Mouse (Mus musculus) liver, embryonic 15.5 days (tissue): ENCODE measurements around the gene Vps26b. TPM values are rescaled to one million over a fixed set of nuclear protein-coding genes. Genes with fewer than 3 reads are reported as not detected.
A peak's percentile ranks its signal among the peaks of the same experiment; 100 is the strongest.

Experiments used
- ATAC-seq: fragments of 200-750 bp; cut with Nextera tagmentation; 2 replicates; pipeline ENCODE4 v1.8.0; 2017; ENCODE audit warnings: moderate number of reproducible peaks, mild to moderate bottlenecking, moderate library complexity; ENCODE audit not compliant: insufficient read depth
- H3K27ac ChIP-seq: fragments of 300-500 bp; sonication (generic); replicated peaks from 2 replicates; pipeline ENCODE4 v1.5.1; 2015; ENCODE audit warnings: mild to moderate bottlenecking, inconsistent platforms
- H3K27me3 ChIP-seq: fragments of 300-500 bp; sonication (generic); 2 replicates; pipeline ENCODE4 v1.6.1; 2015; ENCODE audit warnings: mild to moderate bottlenecking, inconsistent platforms
- H3K36me3 ChIP-seq: fragments of 300-500 bp; sonication (generic); replicated peaks from 2 replicates; pipeline ENCODE4 v1.6.1; 2015; ENCODE audit warnings: moderate library complexity, mild to moderate bottlenecking, inconsistent platforms
- H3K4me1 ChIP-seq: fragments of 300-500 bp; sonication (generic); replicated peaks from 2 replicates; pipeline ENCODE4 v1.6.1; 2015; ENCODE audit warnings: inconsistent platforms
- H3K4me2 ChIP-seq: fragments of 300-500 bp; sonication (generic); 2 replicates; pipeline ENCODE4 v1.6.1; 2015; ENCODE audit warnings: moderate library complexity, mild to moderate bottlenecking, inconsistent platforms
- H3K4me3 ChIP-seq: fragments of 300-500 bp; sonication (generic); replicated peaks from 2 replicates; pipeline ENCODE4 v1.5.1; 2015; ENCODE audit warnings: mild to moderate bottlenecking, inconsistent platforms
- H3K9ac ChIP-seq: fragments of 300-500 bp; sonication (generic); 2 replicates; pipeline ENCODE4 v1.6.1; 2015; ENCODE audit warnings: moderate library complexity, mild to moderate bottlenecking, inconsistent platforms
- H3K9me3 ChIP-seq: fragments of 300-500 bp; sonication (generic); replicated peaks from 2 replicates; pipeline ENCODE4 v1.6.1; 2016; ENCODE audit warnings: inconsistent platforms
- WGBS: fragments of 180-500 bp; shearing (Covaris S2); methylation state at CpG from one replicate; pipeline ENCODE4 v1.1.7; 2015; ENCODE audit warnings: mixed read lengths; ENCODE audit not compliant: insufficient replicate concordance; 5-methylcytosine and 5-hydroxymethylcytosine counted together
- polyA plus RNA-seq: library from polyadenylated mRNA; unstranded; fragments of >200 nt; fragmentation: Nextera tagmentation; extraction: Ambion mirVana; gene quantifications from 2 replicates; pipeline ENCODE4 v1.2.1, GENCODE M21; 2015

Vps26b gene
- polyA plus RNA-seq = 9.5 and 9.9 TPM in 2 replicates

DNA sequence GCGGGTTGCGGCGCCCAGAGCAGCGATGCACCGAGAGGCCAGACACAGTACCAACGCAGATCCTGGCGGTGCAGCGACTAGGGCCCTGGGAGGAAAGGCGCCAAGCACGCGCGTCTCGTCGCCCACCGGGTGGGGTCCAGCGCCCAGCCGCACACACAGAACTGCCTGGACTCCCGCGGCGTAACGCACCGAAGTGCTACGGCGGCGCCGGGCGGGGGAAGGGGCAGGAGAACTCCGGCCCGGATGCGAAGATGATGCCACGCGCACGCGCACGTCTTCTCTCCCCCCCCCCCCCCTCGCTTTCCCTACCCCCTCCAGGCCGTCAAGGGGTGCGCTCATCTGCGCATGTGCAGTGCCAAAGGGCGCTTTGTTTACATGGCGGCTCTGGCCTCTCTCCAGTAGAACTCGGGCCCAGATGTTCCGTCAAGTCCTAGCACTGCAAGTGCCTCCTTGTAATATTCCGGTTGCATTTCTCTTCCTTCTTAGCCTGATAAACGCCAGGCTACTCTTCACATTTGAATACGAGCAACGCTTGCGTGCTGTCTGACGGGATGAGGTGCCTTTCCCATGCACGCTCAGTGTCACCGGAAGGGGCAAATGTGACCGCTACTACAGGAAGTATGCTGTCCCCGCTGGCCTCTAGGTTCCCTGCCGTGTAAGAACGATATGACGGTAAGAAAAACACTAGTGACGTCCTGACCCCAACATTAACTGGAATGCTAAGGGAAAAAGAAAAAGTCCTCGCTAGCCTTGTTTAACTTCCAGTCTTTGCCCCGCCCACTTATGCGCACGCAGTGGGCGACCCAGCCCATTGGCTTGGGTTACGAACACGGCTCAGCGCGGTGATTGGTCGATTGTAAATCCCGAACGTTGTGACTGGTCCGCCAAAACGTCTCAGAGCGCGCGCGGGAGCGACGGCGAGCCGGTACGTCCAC is at the start of gene Vps26b, which contains the start of gene Ncapd3:
Vps26b (minus strand) TSS at position 238 of the 935 bp plus-strand sequence.
Ncapd3 (plus strand) TSS at position 348 of the 935 bp plus-strand sequence.
- Histone ChIP-seq H3K4me3 (peak within 1 kb of the TSS; percentile 97), H3K9me3 (no peaks in the 10 kb centered on the region), H3K36me3 (peaks cover 12% of the 10 kb centered on the region), H3K27ac (peak within 1 kb of the TSS; percentile 87), H3K4me1 (peaks cover 51% of the 10 kb centered on the region), H3K9ac (peak within 1 kb of the TSS; percentile 91), H3K27me3 (no peaks in the 10 kb centered on the region), H3K4me2 (peak within 1 kb of the TSS; percentile 95)
- peak; percentile 93 for ATAC-seq
- under 1% methylated on average over 80 of the region's 80 CpGs for WGBS

DNA sequence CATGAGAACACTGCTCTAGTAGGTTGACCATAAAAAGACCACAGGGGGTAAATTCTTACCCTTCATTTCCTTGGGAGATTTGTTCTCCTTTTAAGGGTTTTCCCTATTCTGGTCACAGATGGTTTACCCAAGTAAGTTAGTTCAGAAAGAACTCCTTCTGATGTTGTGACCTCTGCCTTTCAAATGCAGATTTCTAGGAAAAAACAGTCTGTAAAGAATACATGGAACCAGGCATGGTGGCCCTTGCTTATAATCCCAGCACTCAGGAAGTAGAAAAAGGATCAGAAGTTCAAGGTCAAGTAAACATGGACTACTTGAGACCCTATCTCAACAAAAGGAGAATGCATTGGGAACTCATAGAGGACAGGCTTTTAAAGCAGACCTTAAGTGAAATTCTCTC is 45.9 kb upstream of the Vps26b start:
- no peak overlapping the region for H3K4me2 ChIP-seq
- no peaks in the 10 kb centered on the region for H3K4me1 ChIP-seq
- no peak for ATAC-seq
- H3K27ac ChIP-seq = no peak overlapping the region
- no peak overlapping the region for H3K4me3 ChIP-seq
- no peak overlapping the region for H3K9ac ChIP-seq
- H3K9me3 ChIP-seq = no peaks in the 10 kb centered on the region
- H3K27me3 ChIP-seq = no peaks in the 10 kb centered on the region
- H3K36me3 ChIP-seq = peaks cover 82% of the 10 kb centered on the region

DNA sequence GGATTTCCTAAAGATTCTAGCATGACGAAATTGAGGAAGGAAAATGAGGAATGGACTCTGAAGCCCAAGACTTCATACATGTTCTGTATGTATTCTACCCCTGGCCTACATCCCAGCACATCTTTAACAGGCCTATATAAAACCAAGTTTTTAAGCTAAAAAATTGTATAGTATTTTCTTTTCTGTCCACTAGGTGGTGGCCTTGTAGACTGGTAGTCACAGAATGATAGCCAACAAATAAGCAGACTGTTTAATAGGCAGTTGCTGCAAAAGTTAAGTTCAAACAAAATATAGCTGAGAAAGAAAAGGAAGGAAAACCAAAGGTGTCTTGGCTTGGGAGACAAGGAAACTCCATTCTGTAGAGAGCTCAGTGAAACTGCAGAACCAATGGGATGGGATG is 44.8 kb upstream of the Vps26b start:
- Histone ChIP-seq H3K4me2 (no peak overlapping the region), H3K27ac (no peak overlapping the region), H3K9me3 (no peaks in the 10 kb centered on the region), H3K27me3 (no peaks in the 10 kb centered on the region), H3K36me3 (peaks cover 83% of the 10 kb centered on the region), H3K4me3 (no peak overlapping the region), H3K9ac (no peak overlapping the region), H3K4me1 (no peaks in the 10 kb centered on the region)
- ATAC-seq = no peak
- WGBS = 70% methylated on average over 1 of the region's 1 CpGs

DNA sequence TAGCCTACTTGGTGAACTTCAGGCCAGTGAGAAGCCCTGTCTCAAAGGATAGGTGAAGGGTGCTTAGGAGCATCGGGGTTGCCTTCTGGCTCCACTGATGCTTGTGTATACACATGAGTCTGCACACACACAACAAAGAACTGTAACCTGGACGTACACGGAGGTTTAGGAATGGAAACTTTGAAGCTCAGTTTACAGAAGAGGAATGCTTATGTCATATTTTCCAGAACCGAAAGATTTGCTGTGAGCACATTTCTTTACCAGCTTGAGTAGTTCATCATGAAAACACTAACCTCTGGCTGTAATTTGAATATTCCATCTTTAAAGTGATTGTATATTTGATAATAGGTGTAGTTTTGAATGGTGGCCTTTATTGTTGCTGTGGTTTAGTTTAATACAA is 41.0 kb upstream of the Vps26b start:
- Histone ChIP-seq H3K27ac (no peak overlapping the region), H3K27me3 (no peaks in the 10 kb centered on the region), H3K9me3 (no peaks in the 10 kb centered on the region), H3K36me3 (peaks cover 95% of the 10 kb centered on the region), H3K4me1 (no peaks in the 10 kb centered on the region), H3K4me3 (no peak overlapping the region), H3K9ac (no peak overlapping the region), H3K4me2 (no peak overlapping the region)
- no peak for ATAC-seq
- WGBS = 90% methylated on average over 4 of the region's 4 CpGs

DNA sequence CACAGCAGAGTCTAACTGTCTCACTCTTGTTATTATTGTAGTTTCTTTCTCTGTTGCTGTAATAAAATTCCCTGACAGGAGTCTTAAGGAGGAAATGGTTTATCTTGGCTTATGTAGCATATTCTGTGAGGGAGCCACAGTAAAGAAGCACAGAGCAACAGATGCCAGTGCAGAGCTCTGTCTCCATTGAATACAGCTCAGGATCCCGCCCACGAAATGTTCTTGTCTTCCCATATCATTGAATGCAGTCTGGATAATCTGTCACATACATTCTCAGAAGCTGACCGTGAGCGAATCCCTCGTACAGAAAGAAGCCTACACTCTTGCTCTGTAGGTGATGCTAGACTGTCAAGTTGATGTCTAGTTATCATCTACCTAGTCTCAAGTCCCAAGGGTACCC is 28.5 kb upstream of the Vps26b start:
- ATAC-seq = no peak
- Histone ChIP-seq H3K27ac (no peak overlapping the region), H3K4me2 (no peak overlapping the region), H3K9ac (no peak overlapping the region), H3K27me3 (no peaks in the 10 kb centered on the region), H3K9me3 (no peaks in the 10 kb centered on the region), H3K36me3 (peaks cover 97% of the 10 kb centered on the region), H3K4me1 (no peaks in the 10 kb centered on the region), H3K4me3 (no peak overlapping the region)
- 94% methylated on average over 5 of the region's 5 CpGs for WGBS

DNA sequence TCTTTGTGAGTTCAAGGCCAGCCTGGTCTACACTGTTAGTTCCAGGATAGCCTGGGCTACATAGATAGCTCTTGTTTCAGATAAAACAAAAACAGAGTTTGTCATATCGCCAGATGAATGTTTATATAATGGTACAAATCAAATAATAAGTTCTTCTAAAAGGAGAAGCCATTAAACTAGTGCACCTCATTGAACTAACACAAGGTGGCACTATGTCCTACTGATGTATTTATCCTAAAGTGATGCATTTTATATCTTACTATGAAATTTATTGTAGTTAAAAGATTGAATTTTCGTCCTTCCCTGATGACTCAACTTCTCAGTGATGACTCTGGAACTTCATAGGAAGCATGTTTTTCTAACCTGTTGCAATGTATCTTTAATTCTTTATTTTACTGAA is 19.6 kb upstream of the Vps26b start:
- no peak for ATAC-seq
- no peak overlapping the region for H3K27ac ChIP-seq
- H3K36me3 ChIP-seq = peaks cover 95% of the 10 kb centered on the region
- WGBS = 72% methylated on average over 2 of the region's 2 CpGs
- no peak overlapping the region for H3K9ac ChIP-seq
- no peaks in the 10 kb centered on the region for H3K4me1 ChIP-seq
- no peak overlapping the region for H3K4me2 ChIP-seq
- H3K4me3 ChIP-seq = no peak overlapping the region
- no peaks in the 10 kb centered on the region for H3K9me3 ChIP-seq
- H3K27me3 ChIP-seq = no peaks in the 10 kb centered on the region

DNA sequence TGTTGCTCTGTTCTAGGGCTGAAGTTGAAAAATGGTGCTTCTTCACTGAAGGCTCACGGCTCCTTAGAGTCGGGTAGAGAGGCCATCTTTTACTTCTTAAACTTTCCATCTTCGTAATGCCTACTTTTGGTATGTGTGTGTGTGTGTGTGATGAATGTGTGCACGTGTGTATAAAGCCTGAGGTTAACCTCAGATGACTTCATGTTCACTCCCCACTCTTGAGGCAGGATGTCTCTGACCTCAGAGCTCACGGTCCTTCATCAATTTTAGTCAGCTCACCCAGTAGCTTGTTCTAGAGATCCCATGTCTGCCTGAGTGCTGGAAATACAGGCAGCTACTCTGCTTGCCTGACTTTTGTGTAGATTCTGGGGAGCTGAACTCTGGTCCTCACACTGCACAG is 14.0 kb upstream of the Vps26b start:
- H3K27ac ChIP-seq = no peak overlapping the region
- H3K4me2 ChIP-seq = no peak overlapping the region
- no peak overlapping the region for H3K4me3 ChIP-seq
- no peak for ATAC-seq
- H3K9ac ChIP-seq = no peak overlapping the region
- H3K27me3 ChIP-seq = no peaks in the 10 kb centered on the region
- no peaks in the 10 kb centered on the region for H3K4me1 ChIP-seq
- no peaks in the 10 kb centered on the region for H3K9me3 ChIP-seq
- H3K36me3 ChIP-seq = peaks cover 96% of the 10 kb centered on the region
- WGBS = 82% methylated on average over 5 of the region's 5 CpGs

DNA sequence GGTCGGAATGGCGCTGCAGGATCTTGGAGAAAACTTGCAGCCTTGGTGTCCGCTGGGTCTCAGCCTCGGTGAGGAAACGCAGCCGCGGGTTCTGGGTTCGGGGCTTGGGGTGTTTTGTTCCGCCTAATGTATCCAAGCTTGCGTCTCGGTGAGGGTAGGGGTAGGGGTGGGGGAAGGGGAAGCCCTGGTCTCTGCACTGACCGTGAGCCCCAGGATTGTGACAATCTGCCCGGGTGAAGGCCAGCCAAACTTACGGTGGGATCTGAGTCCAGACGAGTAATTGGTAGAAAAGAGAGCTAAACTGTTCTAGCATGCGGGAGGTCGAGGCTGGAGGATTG is 867 bp upstream of the Vps26b start:
- Histone ChIP-seq H3K9ac (peak overlapping the region; percentile 84), H3K4me3 (peak overlapping the region; percentile 97), H3K9me3 (no peaks in the 10 kb centered on the region), H3K4me2 (peak overlapping the region; percentile 95), H3K4me1 (peaks cover 51% of the 10 kb centered on the region), H3K27ac (peak overlapping the region; percentile 87; the same call in 1 of the 2 replicates), H3K27me3 (no peaks in the 10 kb centered on the region), H3K36me3 (peaks cover 14% of the 10 kb centered on the region)
- ATAC-seq = peak; percentile 26
- under 1% methylated on average over 17 of the region's 17 CpGs for WGBS

DNA sequence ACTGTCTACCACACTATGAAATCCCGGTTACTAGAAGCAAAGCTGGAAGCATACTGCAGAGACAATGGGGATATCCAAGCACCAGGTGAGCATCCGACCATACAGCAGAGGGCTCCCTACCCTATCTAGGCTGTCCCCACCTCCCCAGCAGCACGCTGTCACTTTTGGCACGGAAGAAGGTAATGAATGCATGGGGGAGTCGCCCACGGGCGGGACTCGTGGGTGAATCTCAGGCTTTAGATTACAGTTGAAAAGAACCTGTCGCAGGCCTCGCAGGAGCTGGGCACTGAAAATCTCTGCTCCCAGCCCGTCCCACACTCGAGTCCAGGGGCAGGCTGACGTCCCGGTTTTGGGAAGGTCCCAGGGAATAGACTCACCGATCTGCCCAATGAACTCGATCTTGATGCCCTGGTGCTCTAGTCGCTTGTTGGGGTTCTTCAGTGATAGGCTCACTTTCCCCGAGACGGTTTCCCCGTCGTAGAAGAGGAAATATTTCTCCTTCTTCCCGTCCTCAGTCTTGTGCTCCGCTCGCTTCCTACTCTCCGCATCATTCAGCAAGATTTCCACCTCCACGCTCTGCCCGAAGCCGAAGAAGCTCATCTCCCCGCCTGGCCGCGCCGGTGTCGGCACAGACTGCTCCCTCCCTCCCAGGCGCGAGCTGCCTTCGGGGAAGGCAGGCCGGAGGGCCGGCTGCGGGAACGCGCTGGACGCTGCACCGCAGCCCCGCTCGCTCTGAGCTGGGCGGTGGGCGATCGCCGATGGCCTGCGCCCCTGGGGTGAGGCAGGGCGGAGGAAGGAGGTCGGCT is 640 bp downstream of the Vps26b start:
- peaks cover 13% of the 10 kb centered on the region for H3K36me3 ChIP-seq
- WGBS = under 1% methylated on average over 52 of the region's 52 CpGs
- H3K9me3 ChIP-seq = no peaks in the 10 kb centered on the region
- ATAC-seq = peak; percentile 38
- H3K27me3 ChIP-seq = no peaks in the 10 kb centered on the region
- H3K4me3 ChIP-seq = peak overlapping the region; percentile 97
- H3K9ac ChIP-seq = peak overlapping the region; percentile 91
- H3K27ac ChIP-seq = peak overlapping the region; percentile 87
- peaks cover 51% of the 10 kb centered on the region for H3K4me1 ChIP-seq
- H3K4me2 ChIP-seq = peak overlapping the region; percentile 95

DNA sequence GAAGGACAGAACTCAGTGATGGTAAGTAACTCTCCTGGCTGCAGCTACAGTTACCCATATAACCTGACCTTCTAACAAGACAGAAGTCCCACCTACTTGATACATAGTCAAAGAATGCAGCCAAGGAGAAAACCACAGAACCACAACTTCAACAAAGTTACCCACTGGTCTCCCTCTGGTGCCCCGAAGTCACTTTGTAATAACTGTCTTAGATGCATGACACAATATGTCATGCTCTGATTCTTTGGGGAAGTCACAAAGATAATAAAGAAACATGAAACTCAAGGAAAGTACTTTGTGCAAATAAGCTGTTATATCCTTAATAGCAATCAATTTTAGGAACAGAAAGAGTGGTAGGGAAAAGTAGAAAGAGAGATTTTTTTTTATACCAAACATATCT is 3.2 kb downstream of the Vps26b start:
- no peaks in the 10 kb centered on the region for H3K27me3 ChIP-seq
- H3K36me3 ChIP-seq = peaks cover 4% of the 10 kb centered on the region; the same call in 1 of the 2 replicates
- WGBS = 12% methylated on average over 1 of the region's 1 CpGs
- H3K4me2 ChIP-seq = no peak overlapping the region
- H3K9ac ChIP-seq = no peak overlapping the region
- H3K4me1 ChIP-seq = peaks cover 35% of the 10 kb centered on the region
- H3K9me3 ChIP-seq = no peaks in the 10 kb centered on the region
- H3K27ac ChIP-seq = no peak overlapping the region
- H3K4me3 ChIP-seq = no peak overlapping the region
- no peak for ATAC-seq

DNA sequence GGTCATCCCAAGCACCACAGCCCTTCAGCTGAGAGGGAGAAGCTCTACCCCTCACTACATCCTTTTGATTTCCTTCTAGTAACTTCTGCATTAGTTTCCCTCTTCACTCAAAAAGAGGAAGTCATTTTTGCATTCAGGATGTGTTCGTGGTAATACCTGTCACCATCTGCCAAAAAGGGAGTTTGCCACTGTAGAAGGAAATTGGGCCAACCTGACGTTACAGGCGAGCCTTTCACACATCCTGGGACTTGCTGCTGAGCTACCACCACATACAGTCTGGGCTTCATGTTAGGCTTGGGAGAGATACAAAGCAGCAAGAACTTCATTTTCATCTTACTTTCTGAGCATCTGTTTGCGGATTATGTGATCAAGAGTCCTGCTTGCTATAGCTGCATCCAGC is 6.2 kb downstream of the Vps26b start:
- H3K4me3 ChIP-seq = no peak overlapping the region
- peaks cover 13% of the 10 kb centered on the region for H3K36me3 ChIP-seq
- H3K4me1 ChIP-seq = peaks cover 27% of the 10 kb centered on the region
- no peaks in the 10 kb centered on the region for H3K9me3 ChIP-seq
- no peak overlapping the region for H3K9ac ChIP-seq
- ATAC-seq = no peak
- no peaks in the 10 kb centered on the region for H3K27me3 ChIP-seq
- no peak overlapping the region for H3K27ac ChIP-seq
- H3K4me2 ChIP-seq = no peak overlapping the region
- WGBS = 40% methylated on average over 4 of the region's 4 CpGs
